Mouse (Mus musculus): ENCODE measurements around the gene Mical3. TPM values are rescaled to one million over a fixed set of nuclear protein-coding genes. Genes with fewer than 3 reads are reported as not detected.

Gene Mical3
- polyA plus RNA-seq, 1 experiment = 63.6 TPM

GRCm38 (mm10) chr6:121087127-121087526 is 43.7 kb downstream of the Mical3 start:
- DNase-seq (ENCODE audit: extremely low spot score in 1 of 2, low spot score in 1 of 2) = no peak

GRCm38 (mm10) chr6:121086226-121086625 is 44.6 kb downstream of the Mical3 start:
- no peak for DNase-seq (ENCODE audit: extremely low spot score in 1 of 2, low spot score in 1 of 2)

DNA sequence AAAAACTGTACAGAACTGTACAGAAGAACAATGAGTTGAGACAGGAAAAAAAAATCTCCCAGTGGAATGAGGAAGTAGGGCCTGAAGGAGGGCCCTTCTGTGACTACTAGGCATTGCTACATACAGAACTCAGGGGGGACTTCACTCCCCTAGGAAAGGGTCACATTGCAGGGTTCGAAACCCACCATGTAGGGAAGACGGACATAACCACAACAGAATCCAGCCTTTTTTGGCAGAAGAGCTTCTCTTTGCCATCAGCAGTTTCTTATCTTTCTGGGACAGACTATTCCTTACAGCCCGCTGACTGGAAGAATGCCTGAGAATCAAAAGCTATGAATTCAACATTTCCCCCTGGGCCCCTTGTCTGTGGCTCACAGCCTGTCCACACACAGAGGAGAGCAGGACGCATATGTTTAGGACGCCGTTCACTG is 46.7 kb downstream of the Mical3 start:
- DNase-seq (ENCODE audit: extremely low spot score in 1 of 2, low spot score in 1 of 2) = no peak

DNA sequence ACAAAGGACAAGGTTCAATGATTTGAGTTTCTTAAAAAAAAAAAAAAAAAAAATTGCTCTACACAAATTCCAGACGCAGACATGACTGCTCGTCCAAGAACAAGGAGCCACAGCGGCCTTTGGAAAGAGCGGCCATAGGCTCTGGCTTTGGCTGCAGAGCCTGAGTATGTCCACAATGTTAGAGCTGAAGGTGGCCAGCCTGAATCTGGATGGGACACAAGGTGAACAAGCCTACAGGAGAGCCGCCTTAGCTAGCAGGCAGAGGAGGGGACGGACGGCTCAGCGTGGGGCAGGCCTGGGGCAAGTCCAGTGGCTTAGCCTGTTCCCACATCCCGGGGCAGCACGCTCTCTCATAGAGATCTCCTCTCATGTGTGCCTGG is 48.7 kb downstream of the Mical3 start:
- DNase-seq (ENCODE audit: extremely low spot score in 1 of 2, low spot score in 1 of 2) = no peak

DNA sequence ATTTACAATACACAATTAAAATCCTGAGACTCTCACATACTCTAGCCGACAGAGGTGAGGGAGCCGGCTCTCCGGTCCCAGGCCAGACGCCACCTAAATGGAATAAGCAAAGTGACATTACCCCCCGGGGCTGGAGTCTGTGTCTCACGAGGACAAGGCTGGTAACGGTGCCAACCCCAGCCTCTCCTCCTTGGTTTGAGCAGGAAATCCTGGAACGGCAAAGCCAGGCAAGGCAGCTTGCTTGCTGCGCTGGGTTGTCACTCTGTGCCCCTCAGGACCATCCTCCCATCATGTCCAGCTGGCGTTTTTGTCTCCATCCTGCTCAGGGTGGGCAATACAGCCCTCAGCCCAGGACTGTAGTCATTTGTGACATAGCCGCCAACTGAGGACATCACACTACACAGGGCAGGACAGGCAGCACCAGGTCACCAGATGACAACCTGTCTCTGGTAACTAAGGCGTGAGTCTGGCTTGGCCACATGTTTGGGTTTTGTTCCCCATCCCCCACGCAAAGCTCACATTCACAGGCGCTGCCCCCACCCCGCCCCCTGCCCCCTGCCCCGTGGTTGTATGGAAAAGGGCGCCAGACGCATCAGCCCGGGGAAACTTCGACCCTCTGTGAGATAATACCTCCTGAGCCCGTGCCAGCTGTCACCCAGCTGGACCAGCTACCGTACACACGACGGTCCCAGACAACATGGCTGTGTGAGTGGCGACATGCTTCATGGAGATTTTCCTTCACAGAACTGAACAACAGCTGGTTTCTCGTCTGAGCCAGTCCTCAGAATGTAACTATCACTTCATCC is 49.3 kb downstream of the Mical3 start:
- DNase-seq (ENCODE audit: extremely low spot score in 1 of 2, low spot score in 1 of 2) = no peak

DNA sequence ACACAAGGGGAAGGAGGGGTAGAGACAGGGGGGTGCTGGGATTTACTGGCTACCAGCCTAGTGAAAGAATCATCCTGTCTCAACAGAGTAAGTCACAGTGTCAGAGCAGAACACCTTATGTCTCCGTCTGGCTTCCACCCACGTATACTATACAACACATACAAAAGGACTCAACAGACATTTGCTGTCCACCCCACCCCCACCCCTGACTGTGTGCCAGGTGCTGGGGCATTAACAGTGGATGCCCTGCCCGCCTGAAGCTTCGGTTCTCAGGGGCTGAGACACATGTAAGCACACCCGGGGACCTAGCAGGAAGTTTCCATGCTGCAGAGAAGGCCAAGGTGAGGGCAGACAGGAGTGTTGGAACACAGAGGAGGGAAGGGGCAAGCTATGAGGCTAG is 52.6 kb downstream of the Mical3 start:
- no peak for DNase-seq (ENCODE audit: extremely low spot score in 1 of 2, low spot score in 1 of 2)

DNA sequence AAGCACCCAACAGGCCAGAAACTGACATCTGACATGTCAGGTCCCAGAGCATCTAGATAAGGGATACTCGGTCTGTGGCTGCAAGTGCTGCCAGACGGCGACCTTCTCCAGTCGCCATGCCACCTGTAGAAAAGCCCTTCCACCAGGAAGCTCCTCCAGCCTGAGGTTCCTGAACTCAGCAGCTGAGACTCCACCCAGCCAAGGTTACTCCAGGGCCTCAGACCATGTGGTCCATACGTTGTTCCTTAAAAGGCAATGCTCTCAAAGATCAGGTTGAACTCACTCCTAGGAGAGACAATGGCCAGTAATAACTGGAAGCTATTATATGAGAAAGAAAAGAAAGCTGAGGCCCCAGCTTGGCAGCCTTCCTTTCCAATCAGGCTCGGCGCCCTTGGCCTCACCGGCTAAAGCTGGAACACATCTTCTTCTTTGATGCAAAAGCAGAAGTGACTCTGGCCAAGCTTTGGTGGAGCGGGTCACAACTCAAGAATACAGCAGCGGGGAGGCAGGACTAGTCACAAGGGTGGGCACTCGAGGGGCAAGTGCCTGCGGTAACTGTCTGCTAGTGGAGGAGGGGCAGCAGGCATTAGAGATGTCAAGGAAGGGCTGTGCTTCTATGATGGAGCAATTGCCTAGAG is 53.8 kb downstream of the Mical3 start:
- DNase-seq (ENCODE audit: extremely low spot score in 1 of 2, low spot score in 1 of 2) = no peak

DNA sequence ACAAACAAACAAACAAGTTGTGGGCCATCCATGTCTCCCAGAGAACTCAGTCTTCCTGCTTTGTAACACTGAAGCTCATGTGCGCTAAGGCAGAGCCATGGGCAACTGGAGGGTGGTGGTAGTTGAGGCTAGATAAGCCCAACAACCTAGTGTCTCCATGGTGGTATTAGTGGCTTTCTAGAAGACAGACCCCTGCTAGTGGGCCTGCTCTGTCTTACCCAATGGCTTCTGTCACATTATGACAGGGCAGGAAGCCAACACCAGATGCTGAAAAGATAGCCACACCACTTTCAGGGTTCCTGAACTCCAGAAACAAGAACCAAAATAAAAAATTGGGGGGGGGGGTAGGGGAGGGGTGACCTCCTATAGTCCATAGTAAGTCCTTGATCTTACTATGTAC is 55.0 kb downstream of the Mical3 start:
- DNase-seq (ENCODE audit: extremely low spot score in 1 of 2, low spot score in 1 of 2) = no peak

- DNase-seq (ENCODE audit: extremely low spot score in 1 of 2, low spot score in 1 of 2) = no peak
Measured at GRCm38 (mm10) chr6:121073312-121073711, 57.5 kb downstream of the Mical3 start.

- no peak for DNase-seq (ENCODE audit: extremely low spot score in 1 of 2, low spot score in 1 of 2)
Measured at GRCm38 (mm10) chr6:121072615-121073014, 58.2 kb downstream of the Mical3 start.

DNA sequence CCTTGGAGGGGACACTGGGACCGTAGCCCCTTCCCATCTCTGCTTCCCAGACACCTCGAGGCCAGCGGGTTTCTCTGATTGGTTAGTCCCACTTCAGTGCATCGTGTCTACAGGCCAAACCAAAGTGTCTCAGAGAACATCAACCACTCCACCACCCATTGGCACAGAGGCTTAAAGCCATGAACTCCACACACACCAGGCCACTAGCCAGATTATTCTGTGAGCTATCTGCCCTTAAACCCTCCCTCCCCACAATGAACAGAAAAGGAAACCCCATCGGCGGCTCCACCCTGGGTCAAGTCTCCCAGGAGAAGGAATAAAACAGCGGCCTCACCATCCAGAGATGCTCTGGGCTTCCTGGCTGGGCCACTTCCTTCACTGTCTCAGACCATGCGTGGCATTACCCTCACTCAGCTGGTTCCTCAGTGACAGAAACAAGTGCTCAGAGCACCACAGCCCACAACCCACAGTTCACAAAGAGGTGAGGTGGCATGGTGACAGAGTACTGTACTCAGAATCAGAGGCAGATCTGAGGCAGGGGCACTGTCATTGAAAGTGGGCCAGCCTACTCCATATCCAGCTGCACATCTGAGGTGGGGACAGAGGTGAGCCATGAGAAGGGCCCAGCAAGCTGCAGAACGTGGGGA is 60.1 kb downstream of the Mical3 start:
- DNase-seq (ENCODE audit: extremely low spot score in 1 of 2, low spot score in 1 of 2) = no peak

DNA sequence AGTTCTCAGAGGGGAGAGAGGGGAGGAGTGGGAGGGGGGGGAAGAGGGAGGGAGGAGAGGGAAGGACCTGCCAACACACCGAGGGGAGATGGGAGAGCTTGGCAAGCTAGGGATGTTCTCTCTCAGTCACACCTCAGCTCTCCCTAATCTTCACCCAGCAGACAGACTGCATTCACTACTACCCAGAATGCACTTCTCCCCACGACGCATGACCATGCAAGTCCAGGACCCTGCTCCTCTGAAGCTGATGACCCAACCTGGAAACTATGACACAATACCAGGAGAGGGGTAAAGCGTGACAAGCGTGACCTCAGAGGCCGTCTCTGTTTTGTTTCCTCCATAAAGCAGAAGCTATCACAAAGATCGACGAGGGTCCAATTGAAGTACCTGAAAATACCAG is 61.6 kb downstream of the Mical3 start:
- DNase-seq (ENCODE audit: extremely low spot score in 1 of 2, low spot score in 1 of 2) = no peak

DNA sequence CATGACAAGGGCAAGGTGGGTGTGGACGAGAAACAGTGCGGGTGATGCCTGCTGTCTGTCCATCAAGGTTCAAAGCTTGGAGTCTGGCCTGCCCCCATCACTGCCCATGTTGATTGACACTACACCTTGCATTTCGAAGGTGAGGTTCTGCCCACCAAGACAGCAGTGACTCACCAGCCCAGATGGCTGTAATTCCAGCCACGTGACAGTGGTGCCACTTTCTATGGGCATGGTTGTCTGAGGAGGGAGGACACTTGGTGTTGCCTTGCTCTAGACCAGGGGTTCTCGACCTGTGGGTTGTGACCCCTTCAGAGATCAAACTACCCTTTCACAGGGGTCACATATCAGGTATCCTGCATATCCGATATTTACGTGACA is 62.7 kb downstream of the Mical3 start:
- no peak for DNase-seq (ENCODE audit: extremely low spot score in 1 of 2, low spot score in 1 of 2)

DNA sequence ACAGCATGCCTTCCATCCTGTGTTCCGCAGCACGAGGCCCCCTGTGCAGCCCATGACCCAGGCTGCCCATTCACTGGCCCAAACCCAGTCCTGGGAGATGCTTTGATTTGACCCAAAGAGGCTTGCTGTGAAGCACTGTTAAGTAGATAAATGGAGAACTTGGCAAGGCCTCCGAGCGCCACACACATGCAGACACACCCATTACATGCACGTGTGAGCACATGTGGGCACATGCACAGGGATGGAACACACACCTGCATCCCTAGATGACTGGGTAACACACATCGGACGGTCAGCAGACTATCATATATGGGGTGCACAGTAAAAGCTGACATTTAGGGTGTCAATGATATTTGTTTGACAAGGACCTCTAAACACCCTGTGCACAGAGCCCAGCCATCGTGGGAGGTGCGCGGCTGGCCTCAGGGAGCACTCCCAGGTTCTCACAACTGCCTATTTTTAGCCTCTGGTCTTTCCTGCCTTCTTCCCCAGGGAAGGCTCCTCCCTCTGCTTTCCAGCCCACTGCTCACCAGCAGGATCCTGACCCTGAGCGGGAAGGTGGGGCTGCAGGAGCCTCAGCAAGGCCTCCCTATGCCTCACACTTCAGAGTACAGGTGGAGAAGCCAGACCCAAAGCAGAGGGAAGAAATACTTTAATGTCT is 63.2 kb downstream of the Mical3 start:
- no peak for DNase-seq (ENCODE audit: extremely low spot score in 1 of 2, low spot score in 1 of 2)

GRCm38 (mm10) chr6:121066761-121067160 is 64.0 kb downstream of the Mical3 start:
- DNase-seq (ENCODE audit: extremely low spot score in 1 of 2, low spot score in 1 of 2) = no peak

DNA sequence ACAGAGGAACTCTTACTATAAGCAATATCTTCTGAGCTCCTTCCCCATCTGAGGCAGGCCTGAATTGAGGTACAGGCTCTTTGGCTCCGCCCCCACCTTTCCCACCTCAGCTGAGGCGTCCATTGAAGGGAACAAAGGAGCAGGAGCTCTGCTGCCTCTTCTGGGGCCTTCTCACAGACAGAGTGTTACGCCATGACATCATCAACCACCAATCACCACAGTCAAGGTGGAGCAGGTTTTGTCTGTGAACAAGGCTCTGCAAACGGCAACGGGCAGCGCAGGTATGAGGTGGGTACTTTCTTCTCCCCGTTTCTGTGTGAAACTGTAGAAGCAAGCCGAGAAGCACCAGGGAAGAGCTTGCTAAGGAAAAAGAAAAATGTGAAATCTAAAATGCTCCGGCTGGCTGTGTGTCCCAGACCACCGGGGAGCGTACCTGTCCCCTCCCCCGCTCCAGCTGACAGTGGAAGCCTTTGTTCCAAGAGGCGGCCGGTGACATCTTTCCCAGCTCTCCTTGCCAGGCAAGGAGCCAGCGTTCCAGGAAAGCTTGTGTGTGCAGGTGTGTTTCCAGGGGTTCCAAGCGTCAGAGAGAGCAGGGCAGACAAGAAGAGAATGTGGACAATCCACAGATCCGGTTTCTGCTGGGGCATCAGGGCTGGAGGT is 66.3 kb downstream of the Mical3 start:
- peak in 1 of 2 experiments; percentile 57 for DNase-seq (ENCODE audit: extremely low spot score in 1 of 2, low spot score in 1 of 2)

DNA sequence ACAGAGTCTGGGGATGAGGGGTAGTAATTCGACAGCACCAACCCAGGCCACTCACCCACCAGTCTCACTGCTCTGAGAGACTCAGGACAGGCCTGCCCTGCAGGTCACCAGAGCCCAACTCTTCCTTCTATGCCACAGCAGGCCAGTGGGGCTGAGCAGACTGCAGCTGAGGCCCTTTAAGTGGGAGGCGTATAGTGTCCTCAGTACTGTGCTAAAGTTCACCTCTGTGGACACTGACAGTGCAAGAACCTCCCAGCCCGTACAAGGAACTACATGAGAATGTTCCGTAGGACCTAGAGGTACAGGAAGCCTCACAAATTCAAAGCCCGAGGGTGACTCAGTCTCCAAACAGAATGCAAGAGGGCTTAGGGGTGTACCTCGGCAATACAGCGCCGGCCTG is 67.0 kb downstream of the Mical3 start:
- no peak for DNase-seq (ENCODE audit: extremely low spot score in 1 of 2, low spot score in 1 of 2)

DNA sequence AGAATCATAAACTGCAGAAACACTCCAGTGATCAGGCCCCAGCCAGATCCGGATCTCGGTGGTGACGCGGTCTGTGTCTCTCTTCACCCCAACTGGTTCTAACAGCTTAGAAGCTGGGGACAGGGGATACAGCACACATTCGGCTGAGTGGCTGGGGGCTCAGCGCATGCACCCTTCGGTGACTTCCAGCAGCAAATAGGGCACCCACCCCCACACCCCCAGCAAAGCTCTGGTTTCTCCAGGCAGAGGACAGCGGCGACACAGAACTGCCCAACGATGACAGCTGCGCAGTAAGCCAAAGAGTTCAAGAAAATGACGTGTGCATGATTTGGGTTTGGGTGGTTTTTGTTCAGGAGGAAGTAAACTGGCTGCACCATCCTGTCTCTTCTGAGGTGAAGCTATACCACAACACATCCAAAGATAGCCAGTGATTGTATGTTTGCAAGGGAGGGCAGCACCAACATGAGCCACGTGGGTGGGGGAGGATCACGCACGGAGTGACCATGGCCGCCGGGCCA is 67.8 kb downstream of the Mical3 start:
- no peak for DNase-seq (ENCODE audit: extremely low spot score in 1 of 2, low spot score in 1 of 2)

GRCm38 (mm10) chr6:121058039-121058438 is 72.8 kb downstream of the Mical3 start:
- no peak for DNase-seq (ENCODE audit: extremely low spot score in 1 of 2, low spot score in 1 of 2)

DNA sequence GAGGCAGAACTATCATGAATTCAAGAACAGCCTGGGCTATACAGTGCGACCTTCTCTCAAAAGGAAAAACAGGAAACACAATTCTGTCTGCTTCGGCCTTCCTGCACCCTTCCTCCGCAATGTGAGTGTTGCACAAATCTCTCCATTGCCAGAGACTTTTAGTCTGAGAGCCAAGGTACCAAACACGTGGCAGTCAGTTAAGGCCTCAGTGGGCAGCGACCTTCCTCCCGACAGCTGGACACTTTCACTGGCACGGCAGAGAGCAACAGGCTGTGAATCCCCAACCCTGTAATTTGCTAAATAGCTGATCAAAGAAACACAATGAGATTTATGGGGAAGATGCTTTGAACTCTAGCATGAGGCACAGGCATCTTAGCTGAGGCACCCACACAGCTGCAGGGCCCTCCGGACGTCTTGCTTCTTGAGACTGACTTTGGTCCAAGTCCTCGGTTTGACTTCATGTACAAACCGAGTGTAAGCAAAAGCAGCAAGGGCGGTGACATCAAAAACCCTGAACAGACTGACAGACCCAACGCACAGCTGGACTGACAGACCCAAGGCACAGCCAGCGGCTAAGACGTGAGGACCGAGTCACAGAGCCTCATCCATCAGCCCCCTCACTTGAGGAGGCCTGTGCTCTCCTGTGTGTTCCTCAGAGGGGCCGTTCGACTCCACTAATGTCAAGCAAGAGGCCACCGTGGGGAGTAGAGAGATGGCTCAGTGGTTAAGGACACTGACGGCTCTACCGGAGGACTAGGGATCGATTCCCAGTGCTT is 73.4 kb downstream of the Mical3 start:
- DNase-seq (ENCODE audit: extremely low spot score in 1 of 2, low spot score in 1 of 2) = no peak

Measured in frontal cortex, adult 2 months (tissue).